Mouse (Mus musculus): ENCODE data around the gene Numb. TPM values are rescaled to one million over a fixed set of nuclear protein-coding genes. Genes with fewer than 3 reads are reported as not detected.

The Numb gene
- polyA plus RNA-seq, 1 experiment from 2014 or later: 33.1 TPM

GRCm38 (mm10) chr12:83795586-83795985, 126.1 kb downstream of the Numb start:
- no peak for ATAC-seq (ENCODE audit: insufficient number of reproducible peaks, insufficient read depth, low FRiP score, low TSS enrichment, low read depth)
- H3K36me3 ChIP-seq: peaks cover 73% of the 10 kb centered on the region
- H3K27me3 ChIP-seq: no peaks in the 10 kb centered on the region
- no peak overlapping the region for H3K4me3 ChIP-seq
- H3K4me1 ChIP-seq: peaks cover 9% of the 10 kb centered on the region
- no peak overlapping the region for H3K4me2 ChIP-seq
- no peak overlapping the region for H3K9ac ChIP-seq
- WGBS: 88% methylated on average over 7 of the region's 7 CpGs
- no peak overlapping the region for H3K27ac ChIP-seq
- H3K9me3 ChIP-seq: no peaks in the 10 kb centered on the region

GRCm38 (mm10) chr12:83795051-83795450, 126.7 kb downstream of the Numb start:
- Histone ChIP-seq H3K4me2 (no peak overlapping the region), H3K27me3 (no peaks in the 10 kb centered on the region), H3K4me3 (no peak overlapping the region), H3K4me1 (peaks cover 14% of the 10 kb centered on the region), H3K27ac (no peak overlapping the region), H3K36me3 (peaks cover 68% of the 10 kb centered on the region), H3K9ac (no peak overlapping the region), H3K9me3 (no peaks in the 10 kb centered on the region)
- 52% methylated on average over 2 of the region's 2 CpGs for WGBS
- ATAC-seq (ENCODE audit: insufficient number of reproducible peaks, insufficient read depth, low FRiP score, low TSS enrichment, low read depth): no peak

- ATAC-seq (ENCODE audit: insufficient number of reproducible peaks, insufficient read depth, low FRiP score, low TSS enrichment, low read depth): no peak
- Histone ChIP-seq H3K27ac (no peak overlapping the region), H3K9ac (no peak overlapping the region), H3K27me3 (no peaks in the 10 kb centered on the region), H3K4me1 (peaks cover 25% of the 10 kb centered on the region), H3K9me3 (no peaks in the 10 kb centered on the region), H3K4me3 (no peak overlapping the region), H3K4me2 (no peak overlapping the region), H3K36me3 (peaks cover 49% of the 10 kb centered on the region)
- 77% methylated on average over 10 of the region's 10 CpGs for WGBS
Observed at GRCm38 (mm10) chr12:83792706-83793410, 128.9 kb downstream of the Numb start.

DNA sequence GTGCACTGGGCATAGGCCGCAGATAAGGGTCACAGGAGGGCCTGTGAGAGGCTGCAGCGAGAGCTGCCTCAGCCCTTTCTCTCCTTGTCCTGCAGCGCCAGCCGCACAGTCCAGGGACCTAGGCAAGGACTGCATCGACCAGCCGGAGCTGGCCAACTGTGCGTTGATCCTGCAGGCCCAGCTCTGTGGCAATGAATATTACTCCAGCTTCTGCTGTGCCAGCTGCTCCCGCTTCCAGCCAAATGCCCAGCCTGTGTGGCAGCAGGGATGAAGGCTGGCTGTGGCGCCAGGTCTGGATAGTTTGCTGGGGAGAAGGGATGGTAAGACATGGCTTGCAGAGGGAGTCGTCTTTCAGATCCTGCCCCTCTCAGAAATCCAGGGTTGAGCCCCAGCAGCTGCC, 130.0 kb downstream of the Numb start:
- Histone ChIP-seq H3K4me3 (no peak overlapping the region), H3K27ac (no peak overlapping the region), H3K4me2 (no peak overlapping the region), H3K27me3 (no peaks in the 10 kb centered on the region), H3K9me3 (no peaks in the 10 kb centered on the region), H3K9ac (no peak overlapping the region), H3K4me1 (peaks cover 25% of the 10 kb centered on the region), H3K36me3 (peaks cover 43% of the 10 kb centered on the region)
- no peak for ATAC-seq (ENCODE audit: insufficient number of reproducible peaks, insufficient read depth, low FRiP score, low TSS enrichment, low read depth)
- 89% methylated on average over 10 of the region's 10 CpGs for WGBS

- peaks cover 36% of the 10 kb centered on the region for H3K36me3 ChIP-seq
- no peak overlapping the region for H3K4me2 ChIP-seq
- no peak overlapping the region for H3K4me3 ChIP-seq
- no peaks in the 10 kb centered on the region for H3K9me3 ChIP-seq
- H3K27ac ChIP-seq: no peak overlapping the region
- no peak for ATAC-seq (ENCODE audit: insufficient number of reproducible peaks, insufficient read depth, low FRiP score, low TSS enrichment, low read depth)
- H3K27me3 ChIP-seq: no peaks in the 10 kb centered on the region
- peaks cover 25% of the 10 kb centered on the region for H3K4me1 ChIP-seq
- no peak overlapping the region for H3K9ac ChIP-seq
- 71% methylated on average over 4 of the region's 4 CpGs for WGBS
Observed at GRCm38 (mm10) chr12:83790749-83791148, 131.0 kb downstream of the Numb start.

DNA sequence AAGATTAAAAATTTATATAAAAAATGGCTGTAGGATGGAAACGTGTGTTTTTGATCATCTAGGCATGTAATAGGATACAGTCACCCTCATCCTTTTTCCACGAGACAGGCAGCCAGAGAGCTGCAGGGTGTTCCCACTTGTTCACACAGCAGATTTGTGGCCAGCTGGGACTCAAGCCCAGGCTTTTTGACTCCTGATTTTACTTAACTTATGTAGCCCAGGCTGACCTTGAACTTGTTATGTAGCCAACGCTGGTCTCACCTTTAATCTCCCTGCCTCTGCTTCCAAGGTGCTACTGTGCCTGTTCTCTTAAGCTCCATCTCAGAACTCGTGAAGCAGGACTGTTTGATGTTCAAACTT, 132.0 kb downstream of the Numb start:
- WGBS: 18% methylated on average over 4 of the region's 4 CpGs
- Histone ChIP-seq H3K9me3 (no peaks in the 10 kb centered on the region), H3K27ac (peak overlapping the region; percentile 66), H3K27me3 (no peaks in the 10 kb centered on the region), H3K4me3 (no peak overlapping the region), H3K36me3 (peaks cover 26% of the 10 kb centered on the region), H3K9ac (no peak overlapping the region), H3K4me2 (no peak overlapping the region), H3K4me1 (peaks cover 25% of the 10 kb centered on the region)
- ATAC-seq (ENCODE audit: insufficient number of reproducible peaks, insufficient read depth, low FRiP score, low TSS enrichment, low read depth): no peak

GRCm38 (mm10) chr12:83789051-83789780, 132.5 kb downstream of the Numb start:
- Histone ChIP-seq H3K36me3 (peaks cover 23% of the 10 kb centered on the region), H3K9ac (no peak overlapping the region), H3K27me3 (no peaks in the 10 kb centered on the region), H3K4me1 (peaks cover 25% of the 10 kb centered on the region), H3K27ac (peak overlapping the region; percentile 66), H3K4me3 (no peak overlapping the region), H3K4me2 (no peak overlapping the region), H3K9me3 (no peaks in the 10 kb centered on the region)
- WGBS: 78% methylated on average over 17 of the region's 17 CpGs
- ATAC-seq (ENCODE audit: insufficient number of reproducible peaks, insufficient read depth, low FRiP score, low TSS enrichment, low read depth): no peak

- no peak overlapping the region for H3K4me2 ChIP-seq
- H3K4me3 ChIP-seq: no peak overlapping the region
- no peak overlapping the region for H3K27ac ChIP-seq
- no peaks in the 10 kb centered on the region for H3K36me3 ChIP-seq
- no peaks in the 10 kb centered on the region for H3K9me3 ChIP-seq
- WGBS: 52% methylated on average over 4 of the region's 4 CpGs
- H3K27me3 ChIP-seq: no peaks in the 10 kb centered on the region
- H3K9ac ChIP-seq: no peak overlapping the region
- H3K4me1 ChIP-seq: peaks cover 13% of the 10 kb centered on the region
- ATAC-seq (ENCODE audit: insufficient number of reproducible peaks, insufficient read depth, low FRiP score, low TSS enrichment, low read depth): no peak
Observed at GRCm38 (mm10) chr12:83785305-83785704, 136.4 kb downstream of the Numb start.

DNA sequence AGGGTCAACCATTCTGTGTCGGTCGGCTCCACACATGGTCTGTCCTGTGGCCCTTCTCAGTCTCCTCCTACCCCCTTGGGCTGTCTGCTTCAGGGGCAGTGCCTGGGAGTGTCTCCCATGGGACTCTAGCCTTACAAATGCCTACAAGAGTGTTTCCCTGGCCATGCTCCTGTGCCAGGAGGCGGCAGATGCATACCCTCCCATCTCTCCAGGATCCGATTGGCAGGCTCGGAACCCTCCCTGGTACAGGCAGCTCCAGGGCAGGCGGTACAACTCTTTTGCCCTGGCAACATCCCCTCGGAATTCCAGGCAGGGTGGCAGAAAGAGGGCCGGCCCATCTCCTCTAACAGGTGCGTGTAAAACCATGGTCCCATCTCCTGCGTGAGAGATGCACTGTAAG, 139.1 kb downstream of the Numb start:
- 87% methylated on average over 10 of the region's 10 CpGs for WGBS
- H3K36me3 ChIP-seq: no peaks in the 10 kb centered on the region
- H3K4me1 ChIP-seq: no peaks in the 10 kb centered on the region
- no peak for ATAC-seq (ENCODE audit: insufficient number of reproducible peaks, insufficient read depth, low FRiP score, low TSS enrichment, low read depth)
- no peak overlapping the region for H3K27ac ChIP-seq
- H3K9ac ChIP-seq: no peak overlapping the region
- H3K9me3 ChIP-seq: no peaks in the 10 kb centered on the region
- H3K4me3 ChIP-seq: no peak overlapping the region
- no peaks in the 10 kb centered on the region for H3K27me3 ChIP-seq
- no peak overlapping the region for H3K4me2 ChIP-seq

GRCm38 (mm10) chr12:83781640-83782278, 140.0 kb downstream of the Numb start:
- no peak for ATAC-seq (ENCODE audit: insufficient number of reproducible peaks, insufficient read depth, low FRiP score, low TSS enrichment, low read depth)
- no peaks in the 10 kb centered on the region for H3K9me3 ChIP-seq
- H3K27me3 ChIP-seq: no peaks in the 10 kb centered on the region
- 78% methylated on average over 23 of the region's 23 CpGs for WGBS
- no peak overlapping the region for H3K4me2 ChIP-seq
- no peak overlapping the region for H3K27ac ChIP-seq
- H3K4me3 ChIP-seq: no peak overlapping the region
- no peak overlapping the region for H3K9ac ChIP-seq
- H3K36me3 ChIP-seq: no peaks in the 10 kb centered on the region
- no peaks in the 10 kb centered on the region for H3K4me1 ChIP-seq

GRCm38 (mm10) chr12:83781204-83781603, 140.5 kb downstream of the Numb start:
- Histone ChIP-seq H3K4me2 (no peak overlapping the region), H3K9me3 (no peaks in the 10 kb centered on the region), H3K27ac (no peak overlapping the region), H3K4me1 (no peaks in the 10 kb centered on the region), H3K36me3 (no peaks in the 10 kb centered on the region), H3K4me3 (no peak overlapping the region), H3K9ac (no peak overlapping the region), H3K27me3 (no peaks in the 10 kb centered on the region)
- WGBS: 64% methylated on average over 7 of the region's 7 CpGs
- no peak for ATAC-seq (ENCODE audit: insufficient number of reproducible peaks, insufficient read depth, low FRiP score, low TSS enrichment, low read depth)

DNA sequence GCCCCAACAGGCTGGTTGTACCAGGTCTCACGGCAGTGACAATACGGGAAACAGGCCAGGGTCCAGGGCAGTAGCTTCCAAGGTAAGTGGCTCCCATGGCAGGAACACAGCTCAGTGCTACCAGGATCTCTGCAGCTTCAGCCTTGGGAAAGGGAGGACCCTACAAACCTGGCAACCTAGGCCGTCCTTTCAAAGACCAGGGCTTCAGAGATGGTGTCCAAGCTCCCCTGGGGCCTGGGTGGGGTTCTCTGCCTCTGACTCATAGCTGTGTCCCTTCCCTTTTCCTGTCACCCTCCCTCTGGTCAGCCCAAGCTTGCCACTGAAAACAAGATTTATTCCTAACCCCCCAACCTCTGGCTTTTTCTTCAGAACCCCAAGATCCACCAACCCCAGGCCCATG, 141.6 kb downstream of the Numb start:
- no peaks in the 10 kb centered on the region for H3K4me1 ChIP-seq
- H3K9me3 ChIP-seq: no peaks in the 10 kb centered on the region
- no peak overlapping the region for H3K9ac ChIP-seq
- no peaks in the 10 kb centered on the region for H3K27me3 ChIP-seq
- no peak overlapping the region for H3K27ac ChIP-seq
- H3K4me3 ChIP-seq: no peak overlapping the region
- ATAC-seq (ENCODE audit: insufficient number of reproducible peaks, insufficient read depth, low FRiP score, low TSS enrichment, low read depth): no peak
- 80% methylated on average over 3 of the region's 3 CpGs for WGBS
- H3K36me3 ChIP-seq: no peaks in the 10 kb centered on the region
- no peak overlapping the region for H3K4me2 ChIP-seq
